Mouse (Mus musculus) frontal cortex, adult 2 months (tissue): ENCODE results near the gene Gnl3. TPM values are rescaled to one million over a fixed set of nuclear protein-coding genes. Genes with fewer than 3 reads are reported as not detected.

ENCODE experiments used
- DNase-seq, 2 experiments: peaks; one replicate each; pipeline ENCODE4 v3.0.0; 2022; ENCODE audit warnings: low spot score in 1 of 2; ENCODE audit errors: extremely low spot score in 1 of 2
- polyA plus RNA-seq: library from polyadenylated mRNA; depleted of rRNA; stranded (reverse); fragments of >200 nt; gene quantifications from 2 replicates; pipeline ENCODE4 v1.2.3, GENCODE M21; 2012; rRNA removed

Gene Gnl3
- 61.6 and 64.0 TPM in 2 replicates for polyA plus RNA-seq

DNA sequence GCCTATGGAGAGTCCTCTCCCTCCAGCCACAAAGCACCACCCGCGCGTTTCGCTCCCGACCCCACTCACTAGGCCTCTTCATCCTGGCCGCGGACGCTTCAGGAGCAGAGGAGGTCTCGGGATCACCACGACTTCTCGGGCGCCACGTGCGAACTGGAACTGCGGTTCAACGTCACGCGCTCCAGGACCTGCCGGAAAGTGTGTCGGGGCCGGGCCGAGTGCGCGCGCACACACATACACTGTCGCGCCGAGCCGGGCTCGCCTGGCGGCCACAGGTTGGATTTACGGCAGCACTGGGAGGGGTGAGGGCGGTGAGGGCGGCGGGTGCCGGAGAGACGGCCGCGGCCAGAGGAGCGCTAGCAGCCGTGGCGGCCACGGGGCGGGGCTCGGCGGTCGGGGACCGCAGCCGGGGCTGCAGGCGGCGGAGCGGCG is at the start of gene Gnl3, which contains the start of gene Pbrm1:
TSS of gene Gnl3 (minus strand) at position 293 of the 432 bp plus-strand sequence.
TSS of gene Pbrm1 (plus strand) at position 279 of the 432 bp plus-strand sequence.
- DNase-seq = peak; percentile 94 to 97

DNA sequence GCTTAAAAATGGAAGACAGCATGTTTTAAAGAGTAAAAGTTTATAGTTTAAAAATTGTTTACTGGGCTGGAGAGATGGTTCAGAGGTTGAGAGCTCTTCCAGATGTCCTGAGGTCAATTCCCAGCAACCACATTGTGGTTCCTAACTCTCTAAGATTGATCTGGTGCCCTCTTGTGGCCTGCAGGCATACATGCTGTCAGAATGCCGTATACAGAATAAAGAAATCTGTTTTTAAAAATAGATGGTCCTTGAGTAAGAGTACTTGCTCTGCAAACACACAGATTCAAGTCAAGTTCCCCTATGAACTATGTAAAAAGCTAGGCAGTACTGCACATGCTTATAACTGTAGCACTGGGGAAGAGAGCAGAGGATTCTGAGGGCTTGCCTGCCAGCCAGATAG is 43.3 kb upstream of the Gnl3 start:
- no peak for DNase-seq

DNA sequence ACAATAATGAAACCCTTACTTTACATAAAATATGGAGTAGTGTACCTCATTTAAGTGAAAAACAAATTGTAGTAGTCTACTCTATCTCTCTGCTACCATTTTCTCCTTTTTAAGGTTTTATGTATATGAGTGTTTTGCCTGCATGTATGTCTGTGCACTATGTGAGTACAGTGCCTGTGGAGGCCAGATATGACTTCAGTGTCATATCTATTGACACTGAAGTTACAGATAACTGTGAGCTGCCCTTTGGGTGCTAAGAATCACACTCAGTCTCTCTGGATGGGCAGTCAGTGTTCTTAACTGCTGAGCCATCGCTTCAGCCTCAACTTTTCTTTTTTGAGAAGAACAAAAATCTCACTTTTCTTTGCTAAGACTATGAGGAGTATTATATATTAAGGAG is 26.9 kb upstream of the Gnl3 start:
- no peak for DNase-seq

DNA sequence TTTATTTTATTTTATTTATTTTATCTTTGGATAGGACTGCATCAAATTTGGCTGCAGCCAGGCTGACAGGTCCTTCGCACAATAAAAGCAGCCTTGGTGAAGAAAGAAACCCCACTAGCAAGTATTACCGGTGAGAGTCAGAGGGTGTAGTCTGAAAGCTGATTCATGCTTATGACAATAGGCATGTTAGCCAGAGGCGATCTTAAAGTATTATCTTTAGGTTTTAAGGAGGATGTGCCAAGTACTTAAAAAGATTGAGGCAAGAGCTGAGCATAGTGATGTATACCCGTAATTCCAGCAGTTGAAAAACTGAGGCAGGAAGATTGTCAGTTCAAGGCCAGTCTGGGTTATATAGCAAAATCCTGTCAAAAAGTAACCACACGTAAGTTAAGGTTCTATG is 26.3 kb upstream of the Gnl3 start:
- DNase-seq = no peak

DNA sequence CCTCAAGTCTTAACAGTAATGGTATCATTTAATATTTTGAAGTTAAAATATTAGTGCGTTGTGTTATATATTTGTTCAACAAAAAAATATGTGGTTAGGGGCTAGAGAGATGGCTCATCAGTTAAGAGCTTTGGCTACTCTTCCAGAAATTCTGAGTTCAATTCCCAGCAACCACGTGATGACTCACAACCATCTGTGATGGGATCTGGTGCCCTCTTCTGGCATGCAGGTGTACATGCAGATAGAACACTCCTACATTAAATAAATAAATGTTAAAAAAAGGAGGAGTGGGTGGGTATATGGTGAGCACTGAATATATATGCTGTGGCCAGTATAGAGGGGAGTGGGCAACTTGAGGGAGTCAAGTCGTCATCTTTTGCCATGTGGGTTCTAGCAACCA is 6.8 kb upstream of the Gnl3 start:
- no peak for DNase-seq

DNA sequence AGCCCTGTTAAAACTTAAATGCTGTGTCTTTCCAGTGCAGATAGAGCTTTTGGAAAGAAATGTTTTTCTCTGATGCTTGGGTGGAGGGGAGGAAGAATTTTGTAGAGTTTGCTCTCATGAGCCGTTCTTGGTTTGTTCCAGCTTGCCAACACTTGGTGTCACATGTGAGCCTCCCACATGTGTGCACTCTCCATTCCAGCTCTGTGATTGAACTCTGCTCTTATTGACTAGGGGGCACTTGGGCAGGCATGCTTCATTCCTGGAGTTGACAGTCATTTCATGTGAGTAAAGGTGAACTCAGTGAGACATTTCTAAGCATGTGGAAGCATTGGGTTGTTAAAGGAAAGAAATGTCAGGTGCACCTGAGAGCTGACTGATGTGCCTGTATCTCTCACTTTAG is 3.6 kb upstream of the Gnl3 start:
- no peak for DNase-seq

DNA sequence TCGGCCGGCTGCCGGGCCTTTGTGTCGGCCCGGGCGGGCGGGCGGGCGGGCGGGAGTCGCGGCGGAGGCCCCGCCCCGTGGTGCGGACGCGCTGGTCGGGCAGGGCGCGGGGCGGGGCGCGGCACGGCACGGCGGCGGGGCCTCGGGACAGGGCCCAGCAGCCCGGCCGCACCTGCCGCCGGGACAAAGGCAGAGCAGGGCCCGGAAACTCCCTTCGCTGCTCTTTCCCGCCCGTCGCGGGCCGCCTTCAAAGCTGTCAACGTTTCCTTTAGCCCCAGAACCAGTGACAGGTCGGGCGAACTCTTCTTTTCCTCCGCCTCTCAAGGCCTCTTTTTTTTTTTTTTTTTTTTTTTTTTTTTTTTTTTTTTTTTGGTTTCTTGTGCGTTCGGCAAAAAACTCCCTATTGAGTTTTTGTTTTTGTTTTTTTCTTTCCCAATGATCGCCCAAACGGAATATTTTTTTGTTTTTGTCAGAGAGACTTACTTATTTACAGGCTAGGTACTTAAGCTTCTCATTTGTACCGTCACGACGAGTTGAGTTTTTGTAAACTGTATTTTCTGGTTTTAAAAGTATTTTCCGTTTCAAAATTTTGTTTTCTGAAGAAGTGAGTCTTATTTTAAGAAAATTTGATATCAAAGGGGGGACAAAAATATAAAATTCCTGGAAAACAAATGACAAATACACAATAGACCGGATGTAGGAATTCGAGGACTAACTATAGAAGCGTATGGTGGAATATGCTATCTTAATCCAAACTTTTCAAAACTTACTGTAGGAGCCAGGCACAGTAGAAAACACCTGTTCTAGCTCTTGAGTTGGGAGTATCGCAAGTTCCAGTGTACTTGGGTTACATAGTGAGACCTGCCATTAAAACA is 616 bp upstream of the Gnl3 start:
- DNase-seq = peak in 1 of 2 experiments; percentile 46

DNA sequence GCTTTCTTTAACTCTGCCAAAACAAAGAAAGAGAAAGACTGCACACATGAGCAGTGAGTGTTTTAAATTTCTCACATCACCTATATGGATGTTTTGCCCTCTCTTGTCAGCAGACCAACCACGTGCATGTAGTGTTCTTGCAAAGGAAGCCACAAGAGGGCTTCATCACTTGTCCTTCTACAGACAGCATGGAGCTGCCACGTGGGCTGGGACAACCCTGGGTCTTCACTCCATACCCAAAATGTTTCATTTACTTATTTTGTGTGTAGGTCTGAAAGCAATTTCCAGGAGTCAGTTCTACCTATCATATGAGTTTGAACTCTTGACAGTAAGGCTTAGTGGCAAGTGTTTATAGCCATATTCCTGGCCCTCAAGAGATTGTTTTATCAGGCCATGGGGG is 1.1 kb downstream of the Gnl3 start:
- DNase-seq = no peak

DNA sequence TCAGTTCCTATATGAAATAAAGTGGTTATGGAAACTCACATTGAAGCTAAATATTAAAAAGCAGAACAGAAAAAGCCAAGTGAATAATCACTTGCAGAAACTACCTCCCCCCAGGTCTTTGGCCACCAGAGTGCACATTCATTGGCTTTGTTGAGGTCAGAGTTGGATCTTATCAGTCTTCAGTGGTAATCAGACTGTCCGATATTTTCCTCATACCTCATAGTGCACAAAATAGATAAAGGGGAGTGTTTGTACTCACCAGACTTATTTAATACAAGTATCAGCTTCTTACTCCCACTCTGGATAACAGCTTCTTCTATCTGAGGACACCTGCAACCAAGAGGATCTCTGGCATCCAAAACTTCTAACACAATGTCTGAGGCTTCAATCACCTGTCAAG is 2.9 kb downstream of the Gnl3 start:
- no peak for DNase-seq

DNA sequence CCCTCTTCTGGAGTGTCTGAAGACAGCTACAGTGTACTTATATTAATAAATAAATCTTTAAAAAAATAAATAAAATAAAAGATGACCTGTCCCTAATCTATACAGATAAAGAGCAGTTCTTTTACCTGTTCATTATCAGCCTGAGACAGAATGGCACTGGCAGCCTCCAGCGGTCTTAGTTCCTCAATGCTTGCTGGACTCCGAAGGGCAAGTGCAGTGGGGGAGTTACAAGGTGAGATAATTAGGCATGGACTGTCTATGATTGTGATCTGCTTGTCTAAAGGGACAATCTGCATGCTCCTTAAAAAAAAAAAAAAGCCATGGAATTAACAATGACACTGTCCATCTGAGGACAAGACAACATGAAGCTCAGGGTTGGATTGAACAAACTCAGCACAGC is 5.0 kb downstream of the Gnl3 start:
- DNase-seq = no peak

DNA sequence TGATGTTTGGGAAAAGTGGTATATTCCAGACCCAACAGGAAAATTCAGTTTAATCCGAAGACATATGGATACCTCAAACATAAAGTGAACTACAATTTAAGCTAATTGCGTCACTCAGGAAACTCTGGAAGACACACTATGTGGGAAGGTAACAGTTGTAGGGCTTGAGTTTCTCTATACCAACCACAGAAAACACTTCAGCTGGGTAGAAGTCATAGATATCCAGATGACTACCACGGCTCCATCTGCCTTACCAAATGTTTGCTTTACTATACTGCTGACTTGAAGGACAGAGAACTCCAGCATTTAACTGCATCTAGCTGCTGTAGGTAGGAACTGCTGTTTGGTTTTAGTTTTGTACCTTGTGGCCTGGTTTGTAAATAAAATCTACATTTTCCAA is 7.4 kb downstream of the Gnl3 start:
- peak in 1 of 2 experiments; percentile 13 for DNase-seq

DNA sequence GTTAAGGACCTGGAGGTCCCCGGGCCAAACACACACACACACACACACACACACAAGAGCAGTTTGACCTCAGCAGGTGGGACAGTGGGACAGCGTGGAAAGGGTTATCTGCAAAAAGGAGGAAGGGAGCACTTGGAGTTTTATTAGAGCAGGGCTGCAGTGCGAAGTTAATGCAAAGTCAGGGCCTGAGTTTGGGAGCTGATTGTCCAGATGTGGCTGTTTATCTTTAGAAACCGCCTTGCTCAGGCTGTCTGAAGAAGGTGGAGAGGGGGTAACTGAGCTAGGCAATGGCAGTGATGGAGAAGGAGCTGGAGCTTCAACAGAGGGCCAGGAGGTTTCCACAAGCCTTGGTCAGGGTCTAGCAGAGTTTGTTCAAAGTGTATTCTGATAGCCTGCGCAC is 12.2 kb downstream of the Gnl3 start:
- DNase-seq = no peak

DNA sequence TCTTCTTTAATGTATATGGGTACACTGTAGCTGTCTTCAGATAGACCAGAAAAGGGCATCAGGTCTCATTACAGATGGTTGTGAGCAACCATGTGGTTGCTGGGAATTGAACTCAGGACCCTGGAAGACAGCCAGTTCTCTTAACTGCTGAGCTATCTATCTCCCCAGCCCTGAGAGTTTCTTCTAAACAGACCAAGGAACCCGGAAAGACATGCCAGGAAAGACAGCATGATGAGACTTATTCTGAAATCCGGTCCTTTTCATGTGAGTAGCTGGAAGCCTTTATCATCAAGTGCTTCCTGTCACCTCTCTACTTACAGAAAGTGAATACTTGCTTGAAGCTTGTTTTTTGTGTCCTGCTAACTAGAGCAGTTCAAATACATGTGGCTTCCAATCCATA is 14.4 kb downstream of the Gnl3 start:
- no peak for DNase-seq

DNA sequence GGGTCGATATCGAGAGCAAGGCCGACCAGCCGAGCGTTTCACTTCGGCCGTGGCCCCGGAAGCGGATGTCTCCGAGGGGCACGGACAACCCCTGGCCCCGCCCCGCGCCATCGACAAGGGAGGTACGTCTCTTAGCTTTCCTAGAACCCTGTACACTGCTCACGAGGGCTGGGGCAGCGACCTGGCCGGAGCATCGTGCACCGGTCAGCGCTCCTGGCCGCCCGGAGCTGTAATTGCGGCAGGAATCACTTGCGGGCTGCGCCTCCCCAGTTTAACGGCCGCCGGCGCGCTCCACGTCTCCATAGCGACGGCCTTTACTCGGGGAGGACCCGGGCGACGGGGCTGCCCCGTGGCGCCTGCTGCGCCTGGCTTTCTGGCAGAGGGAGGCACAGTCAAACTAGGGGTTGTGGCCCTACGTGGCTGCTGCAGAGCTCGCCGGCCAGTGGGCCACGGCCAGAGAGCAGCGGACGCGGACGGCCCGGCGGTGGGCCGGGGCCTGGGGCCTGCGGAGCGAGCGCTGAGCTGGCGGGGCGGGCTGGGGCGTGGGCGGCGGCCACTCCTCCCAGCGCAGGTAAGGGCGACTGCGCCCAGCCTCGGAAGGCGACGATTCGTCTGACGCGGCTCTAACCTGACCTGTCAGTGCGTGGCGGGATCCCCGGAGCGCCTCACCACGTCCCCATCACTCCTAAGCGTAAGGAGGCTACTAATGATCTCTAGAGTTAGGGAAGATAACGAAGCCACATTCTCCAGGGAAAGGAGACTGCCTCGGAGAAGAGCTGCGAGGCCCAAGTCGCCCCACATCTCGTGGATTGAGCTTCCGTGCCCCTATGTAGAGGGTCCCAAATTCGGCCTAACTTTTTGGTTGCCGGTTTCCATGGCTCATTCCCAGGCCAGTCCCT is 17.4 kb downstream of the Gnl3 start, which contains the start of the genes Glt8d1 and Spcs1:
TSS of gene Glt8d1 (plus strand) at position 94 of the 899 bp plus-strand sequence.
TSS of gene Spcs1 (minus strand) at position 366 of the 899 bp plus-strand sequence.
- DNase-seq = peak; percentile 45 to 83

DNA sequence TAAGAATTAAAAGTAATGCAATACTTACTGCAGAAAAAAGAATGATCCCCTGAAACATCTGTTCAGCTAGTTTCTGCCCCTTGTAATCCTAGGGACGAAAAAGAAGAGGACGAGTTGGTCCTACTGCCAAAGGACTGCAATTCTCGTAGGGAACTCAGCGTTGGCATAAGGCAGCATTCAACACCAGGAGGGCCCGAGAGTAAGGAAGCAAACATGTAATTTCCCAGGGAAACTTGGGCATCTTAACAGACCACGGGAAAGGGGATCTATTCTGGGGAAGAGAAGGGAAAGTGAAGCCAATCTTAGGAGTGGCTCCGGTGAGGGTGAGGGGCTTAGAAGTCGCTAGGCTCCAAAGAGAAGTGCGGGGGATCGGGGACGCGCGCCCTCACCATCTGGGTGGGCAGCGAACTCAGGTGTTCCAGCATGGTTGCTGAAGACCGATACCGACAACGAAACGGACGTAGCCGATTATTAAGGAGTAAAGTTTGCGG is 18.1 kb downstream of the Gnl3 start:
- DNase-seq = no peak

DNA sequence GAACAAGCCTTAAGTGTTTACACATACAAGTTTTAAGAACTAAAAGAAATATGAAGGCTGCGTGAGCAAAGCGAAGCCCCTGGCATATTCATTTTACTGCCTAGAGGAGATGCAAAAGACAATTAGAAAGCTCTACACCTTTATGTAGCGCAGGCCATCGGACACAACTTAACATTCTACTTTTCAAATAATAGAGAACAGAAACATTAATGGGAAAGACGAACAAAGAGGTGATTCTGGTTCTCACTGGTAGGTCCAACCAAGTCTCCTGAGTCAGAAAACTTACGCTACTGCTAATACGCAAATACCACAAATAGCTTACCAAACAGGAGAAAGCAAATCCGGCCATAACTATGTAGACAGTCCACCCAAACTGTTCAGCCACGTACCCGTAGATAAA is 18.6 kb downstream of the Gnl3 start:
- DNase-seq = no peak

DNA sequence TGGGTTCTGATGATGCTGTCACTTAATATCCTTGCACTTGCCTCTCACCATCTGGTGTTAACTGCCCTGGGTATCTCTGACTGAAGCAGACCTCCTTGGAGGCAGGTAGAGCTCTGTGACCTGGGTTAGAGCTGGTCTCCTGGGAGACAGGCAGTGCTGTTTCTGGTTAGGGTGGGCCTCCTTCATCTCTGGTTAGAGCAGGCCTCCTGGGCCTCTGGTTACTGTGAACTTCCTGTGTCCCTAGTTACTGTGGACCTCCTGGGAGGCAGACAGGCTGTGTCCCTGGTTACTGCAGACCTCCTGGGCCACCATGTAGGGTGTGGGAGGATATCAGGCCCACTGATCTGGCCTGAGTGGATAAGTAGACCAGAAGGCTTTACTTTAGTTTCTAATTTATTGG is 22.5 kb downstream of the Gnl3 start:
- no peak for DNase-seq

DNA sequence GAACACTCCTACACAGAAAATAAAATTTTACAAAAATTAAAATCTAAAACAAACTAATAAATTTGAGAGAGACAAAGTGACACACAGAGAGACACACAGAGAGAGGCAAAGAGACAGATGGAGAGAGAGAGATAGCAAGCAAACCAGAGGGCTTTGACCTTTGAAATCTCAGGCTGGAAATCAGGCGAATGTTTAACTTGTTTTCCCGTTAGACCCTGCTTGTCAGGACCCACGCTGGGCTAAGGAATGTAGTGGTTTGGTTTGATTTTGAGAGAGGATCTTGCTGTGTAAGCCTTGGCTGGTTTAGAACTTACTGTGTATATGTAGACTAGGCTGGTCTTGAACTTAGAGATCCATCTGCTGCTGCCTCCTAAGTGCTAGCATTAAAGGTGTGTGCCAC is 42.7 kb downstream of the Gnl3 start:
- no peak for DNase-seq

DNA sequence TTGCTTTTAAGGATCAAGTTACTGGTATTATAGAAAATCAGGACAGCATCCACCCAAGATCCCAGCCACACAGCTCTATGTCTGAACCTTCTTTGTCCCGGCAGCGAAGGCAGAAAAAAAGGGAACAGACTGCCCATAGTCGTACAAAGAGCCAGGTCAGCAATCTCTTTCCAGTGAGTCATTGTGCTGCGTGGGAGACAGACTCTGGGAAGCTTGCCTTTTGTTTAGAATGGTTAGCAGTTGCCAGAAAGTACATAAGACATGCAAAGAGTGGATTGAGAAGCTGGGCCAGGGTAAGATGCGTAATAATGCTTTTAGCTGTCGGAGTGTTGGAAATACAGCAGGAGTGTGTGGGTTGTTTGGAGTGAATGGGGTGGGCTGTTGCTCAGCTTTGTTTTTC is 44.7 kb downstream of the Gnl3 start:
- DNase-seq = peak; percentile 72 to 80
